Mouse (Mus musculus) cortical plate, adult 2 months (tissue): Measurements from ENCODE around the gene Fxyd5.

Experiments used
- CTCF ChIP-seq: fragments of 200-500 bp; IDR thresholded peaks from 2 replicates; pipeline ENCODE4 v1.5.1; 2011; ENCODE audit warnings: mild to moderate bottlenecking, control low read depth, low read length; ENCODE audit not compliant: insufficient read depth; ENCODE audit errors: extremely low read depth
- POLR2A ChIP-seq: fragments of 200-500 bp; IDR thresholded peaks from 2 replicates; pipeline ENCODE4 v1.6.1; 2011; ENCODE audit warnings: mild to moderate bottlenecking, low read length, control low read depth; ENCODE audit not compliant: insufficient read depth; ENCODE audit errors: extremely low read depth

DNA sequence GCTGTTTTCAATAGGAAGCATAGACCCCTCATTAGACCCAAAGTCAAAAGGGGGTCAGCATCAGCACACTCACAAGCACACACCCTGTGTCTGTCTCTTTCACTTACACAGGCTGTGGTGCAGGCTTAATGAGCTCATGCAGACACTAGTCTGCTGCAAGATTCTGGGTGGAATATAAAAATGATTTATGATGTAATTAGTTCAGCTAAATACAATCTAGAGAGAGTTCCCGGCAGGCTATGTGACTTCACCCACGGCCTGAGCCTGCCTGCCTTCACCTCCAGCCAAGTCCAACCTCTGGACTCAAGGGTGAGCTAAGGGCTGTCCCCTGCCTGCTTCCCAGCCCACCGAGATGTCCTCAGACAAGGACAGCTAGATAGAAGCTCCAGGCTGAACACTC lies 33.4 kb downstream of the Fxyd5 start:
- TF ChIP-seq CTCF (no peak), POLR2A (no peak)
